Mouse (Mus musculus): Measurements from ENCODE around the gene Snrnp200.
A peak's percentile ranks its signal among the peaks of the same experiment; 100 is the strongest.
"Not testable (repeated sequence)": the region's sequence is repeated elsewhere in the genome, so short reads cannot be mapped to it uniquely, and the experiment has no call there.

Snrnp200 gene

GRCm38 (mm10) chr2:127252787-127253186, 44.6 kb downstream of the Snrnp200 start:
- DNase-seq (ENCODE audit: low read depth, low spot score) = no peak

GRCm38 (mm10) chr2:127254604-127255134, 46.5 kb downstream of the Snrnp200 start:
- no peak for DNase-seq (ENCODE audit: low read depth, low spot score)

- DNase-seq (ENCODE audit: low read depth, low spot score) = peak; percentile 51
Observed at GRCm38 (mm10) chr2:127255294-127255693, 47.1 kb downstream of the Snrnp200 start.

- no peak for DNase-seq (ENCODE audit: low read depth, low spot score)
Observed at GRCm38 (mm10) chr2:127259340-127259739, 51.2 kb downstream of the Snrnp200 start.

GRCm38 (mm10) chr2:127262480-127262879, 54.3 kb downstream of the Snrnp200 start:
- no peak for DNase-seq (ENCODE audit: low read depth, low spot score)

- peak; percentile 25 for DNase-seq (ENCODE audit: low read depth, low spot score)
Observed at GRCm38 (mm10) chr2:127267854-127268253, 59.7 kb downstream of the Snrnp200 start.

GRCm38 (mm10) chr2:127269491-127270299, 61.5 kb downstream of the Snrnp200 start, which contains the start of gene Stard7:
Gene Stard7, plus strand, starts transcription at chr2:127270218.
- peak; percentile 98 for DNase-seq (ENCODE audit: low read depth, low spot score)

- DNase-seq (ENCODE audit: low read depth, low spot score) = peak; percentile 63
Observed at GRCm38 (mm10) chr2:127270300-127271041, 62.3 kb downstream of the Snrnp200 start.

- no peak for DNase-seq (ENCODE audit: low read depth, low spot score)
Observed at GRCm38 (mm10) chr2:127271042-127271515, 62.9 kb downstream of the Snrnp200 start.

GRCm38 (mm10) chr2:127272049-127272448, 63.9 kb downstream of the Snrnp200 start:
- not testable (repeated sequence) for DNase-seq (ENCODE audit: low read depth, low spot score)

GRCm38 (mm10) chr2:127272806-127273205, 64.6 kb downstream of the Snrnp200 start:
- DNase-seq (ENCODE audit: low read depth, low spot score) = no peak

GRCm38 (mm10) chr2:127274590-127274989, 66.4 kb downstream of the Snrnp200 start:
- DNase-seq (ENCODE audit: low read depth, low spot score) = no peak

GRCm38 (mm10) chr2:127275551-127276320, 67.5 kb downstream of the Snrnp200 start:
- DNase-seq (ENCODE audit: low read depth, low spot score) = no peak

GRCm38 (mm10) chr2:127278162-127278561, 70.0 kb downstream of the Snrnp200 start:
- DNase-seq (ENCODE audit: low read depth, low spot score) = no peak

All from ES-CJ7 (cell line).